Mouse (Mus musculus): ENCODE results near the gene Arsg. TPM values are rescaled to one million over a fixed set of nuclear protein-coding genes. Genes with fewer than 3 reads are reported as not detected.

Arsg gene
- total RNA-seq, 2 experiments from 2014 or later = 4.3 to 4.4 TPM

GRCm38 (mm10) chr11:109611303-109612149 lies 138.4 kb downstream of the Arsg start, which contains the start of gene Wipi1:
Gene Wipi1, minus strand, starts transcription at chr11:109611967.
- DNase-seq = peak; percentile 99
- intact Hi-C loops (cut with DNase I) = loop anchor here (10.0 kb wide), 1 partner anchor 367 kb away; no protein-coding TSS in a partner anchor

DNA sequence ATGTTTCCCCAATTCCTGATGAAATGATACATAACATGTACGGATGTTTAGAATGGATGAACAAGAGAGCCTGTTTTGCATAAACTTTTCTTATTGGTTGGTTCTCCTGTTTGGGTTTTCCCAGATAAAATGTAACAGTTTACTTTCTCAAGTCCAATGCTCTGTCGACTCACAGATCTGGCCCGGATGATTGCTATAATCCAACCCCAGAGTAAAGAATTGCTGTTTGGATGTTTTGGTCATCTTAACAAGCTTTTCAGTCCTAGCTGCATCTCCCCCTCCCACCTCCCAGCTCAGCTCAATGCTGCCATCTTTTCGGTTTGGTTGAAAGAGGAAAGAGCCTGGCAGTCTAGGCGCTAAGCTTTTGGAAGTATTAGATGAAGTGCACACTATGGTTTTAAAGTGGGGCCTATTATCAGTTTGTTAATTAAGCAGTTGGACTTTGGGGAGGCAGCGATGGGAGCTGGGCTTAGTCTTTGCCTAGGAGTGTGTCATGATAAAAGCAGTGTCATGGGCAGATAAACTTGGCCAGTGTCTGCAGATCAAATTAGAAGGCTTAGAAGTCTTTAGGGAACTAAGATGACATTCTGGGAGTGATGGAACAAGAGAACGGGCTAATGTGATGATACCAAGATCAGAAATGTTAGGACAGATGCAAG lies 139.8 kb downstream of the Arsg start:
- no peak for DNase-seq
- intact Hi-C loops (cut with DNase I) = loop anchor here (10.0 kb wide), 1 partner anchor 368 kb away; no protein-coding TSS in a partner anchor

DNA sequence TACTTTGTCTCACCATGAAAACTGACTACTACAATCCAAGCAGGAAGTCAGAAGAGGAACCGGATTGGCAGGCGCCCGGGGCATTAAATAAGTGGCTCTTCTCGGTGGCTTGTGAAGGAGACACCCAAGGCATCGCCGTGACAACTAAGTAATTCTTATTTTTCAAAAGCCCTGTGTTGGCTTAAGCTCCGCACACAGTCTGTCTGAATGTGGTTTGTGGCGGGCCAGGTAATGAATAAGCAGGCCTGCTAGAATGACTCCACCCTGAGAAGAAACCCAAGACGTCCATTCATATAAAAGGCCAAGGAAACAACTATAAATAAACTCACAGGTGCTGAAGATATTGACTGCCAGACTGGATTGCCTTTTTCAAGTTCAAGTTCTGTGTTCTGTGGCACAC lies 142.1 kb downstream of the Arsg start:
- intact Hi-C loops (cut with DNase I) = loop anchor here (10.0 kb wide), 1 partner anchor 370 kb away; no protein-coding TSS in a partner anchor
- no peak for DNase-seq

GRCm38 (mm10) chr11:109616352-109616751 lies 143.2 kb downstream of the Arsg start:
- intact Hi-C loops (cut with DNase I) = loop anchor here (10.0 kb wide), 1 partner anchor 372 kb away; no protein-coding TSS in a partner anchor
- no peak for DNase-seq

GRCm38 (mm10) chr11:109616766-109617165 lies 143.6 kb downstream of the Arsg start:
- peak; percentile 39 to 53 for DNase-seq
- intact Hi-C loops (cut with DNase I) = loop anchor here (10.0 kb wide), 1 partner anchor 372 kb away; no protein-coding TSS in a partner anchor

- intact Hi-C loops (cut with DNase I) = loop anchor here (2.0 to 10.0 kb wide), 2 partner anchors 30 to 374 kb away; no protein-coding TSS in a partner anchor
- DNase-seq = peak; percentile 59 to 80
Measured at GRCm38 (mm10) chr11:109619055-109619454, 145.9 kb downstream of the Arsg start.

- DNase-seq = no peak
- intact Hi-C loops (cut with DNase I) = no loop called here
Measured at GRCm38 (mm10) chr11:109620356-109620755, 147.2 kb downstream of the Arsg start.

DNA sequence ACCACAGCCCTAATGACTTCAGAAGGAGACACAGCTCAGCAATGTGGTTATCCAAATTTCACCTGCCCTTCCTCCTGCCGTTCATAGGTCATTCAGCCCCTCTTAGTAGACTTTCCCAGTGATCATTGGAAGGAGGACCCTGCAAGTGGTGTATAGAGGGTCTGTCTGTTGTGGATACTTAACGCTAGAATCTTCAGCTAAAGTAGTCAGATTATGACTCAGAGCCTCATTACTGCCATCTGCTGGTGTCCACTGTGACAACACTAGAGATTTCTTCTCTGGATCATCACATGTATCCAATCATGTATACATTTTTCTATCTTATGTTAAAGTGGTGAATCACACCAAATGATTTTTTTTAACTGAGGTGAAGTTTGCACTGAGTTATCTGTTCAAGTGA lies 148.0 kb downstream of the Arsg start:
- peak; percentile 67 to 81 for DNase-seq
- intact Hi-C loops (cut with DNase I) = loop anchor here (1.0 kb wide), 2 partner anchors 176 to 239 kb away; no protein-coding TSS in a partner anchor

DNA sequence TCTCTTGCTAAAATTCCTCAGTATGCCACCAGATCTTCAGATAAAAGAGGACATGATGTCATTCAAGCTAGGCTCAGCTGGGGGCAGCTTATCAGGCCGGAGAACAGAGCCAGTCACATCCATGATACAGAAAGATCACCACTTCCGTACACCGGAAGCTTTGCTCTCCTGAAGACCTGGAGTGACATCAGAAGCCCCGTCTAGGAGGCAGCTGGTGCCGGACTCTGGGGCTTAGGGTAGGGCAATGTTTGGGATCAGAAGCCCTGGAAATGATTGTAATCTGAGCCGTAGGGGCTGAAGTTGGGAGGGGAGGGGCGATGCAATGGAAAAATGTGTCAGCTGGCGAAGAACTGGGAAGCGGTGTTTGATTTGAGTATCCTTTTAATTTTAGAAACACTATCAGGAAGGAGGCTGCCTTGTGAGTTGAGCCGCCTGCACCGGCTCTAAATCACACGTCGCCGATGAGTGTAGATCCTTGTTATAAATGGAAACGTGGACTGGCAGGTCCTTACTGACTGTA lies 149.4 kb downstream of the Arsg start:
- DNase-seq = peak; percentile 58 to 74
- intact Hi-C loops (cut with DNase I) = no loop called here

Small RNA genes within 50 kb of the gene (microRNA-seq; reads per million reads assigned to microRNA genes)
- gene Gm25540 = 0 reads per million in 2 experiments

Other genes with a start within 250 kb of the Arsg start
- under 1 TPM; 0.62 to 0.69 TPM for gene Rgs9, start 175.2 kb upstream of the Arsg start, total RNA-seq (2021)
- 10 to 100 TPM; 45.7 to 48.7 TPM for gene Gna13, start 110.5 kb upstream of the Arsg start, total RNA-seq (2021)
- not detected for gene 9930022D16Rik, start 59.5 kb upstream of the Arsg start, total RNA-seq (2021)
- 10 to 100 TPM; 42.9 to 46.8 TPM for gene Amz2, start 47.4 kb upstream of the Arsg start, total RNA-seq (2021)
- 10 to 100 TPM; 13.9 to 14.6 TPM for gene Slc16a6, start 224 bp downstream of the Arsg start, total RNA-seq (2021)
- gene Wipi1, start 138.6 kb downstream of the Arsg start, total RNA-seq (2021) = 100 to 1,000 TPM; 101 to 112 TPM
- gene Prkar1a, start 176.0 kb downstream of the Arsg start, total RNA-seq (2021) = 100 to 1,000 TPM; 550 to 591 TPM
- 1 to 10 TPM; 6.2 to 7.6 TPM for gene Fam20a, start 248.9 kb downstream of the Arsg start, total RNA-seq (2021)